Comparison of ENCODE assay signal across 13 mouse cellular contexts in genomic region chr3:34656153-34656552, GRCm38 (mm10). TPM values are rescaled to one million over a fixed set of nuclear protein-coding genes. Genes with fewer than 3 reads are reported as not detected.
DNase-seq lines count a peak whose midpoint lies in the region; ATAC-seq lines count a peak whose summit lies in the region.
"Had no signal": no experiment of that assay in that cellular context is flagged by ENCODE, and none has a peak within 500 bp of the region (broad histone marks: within the 10 kb centered on the region; RNA-seq: fewer than 3 reads in every experiment).

No protein-coding gene starts in this region.

- H3K9ac ChIP-seq in hindbrain, embryonic 15.5 days = peak overlapping the region; percentile 25; the same call in 1 of the 2 replicates
- peak overlapping the region; percentile 48; the same call in 1 of the 2 replicates for H3K9ac ChIP-seq in neural tube, embryonic 14.5 days (replicated peaks; ENCODE audit: low read depth, low read length)

- peaks cover 36% of the 10 kb centered on the region for H3K36me3 ChIP-seq in forebrain, embryonic 10.5 days (replicated peaks)
- no peaks in the 10 kb centered on the region for H3K36me3 ChIP-seq in hindbrain, embryonic 15.5 days
- no peaks in the 10 kb centered on the region for H3K36me3 ChIP-seq in neural tube, embryonic 14.5 days (ENCODE audit: control insufficient read depth, insufficient read depth, low read length)
- H3K36me3 ChIP-seq: heart, embryonic 10.5 days had no signal

- WGBS in forebrain, embryonic 10.5 days = 3% methylated on average over 3 of the region's 3 CpGs
- WGBS in hindbrain, embryonic 15.5 days = 10% methylated on average over 3 of the region's 3 CpGs
- WGBS in neural tube, embryonic 14.5 days = 4% methylated on average over 3 of the region's 3 CpGs

- intact Hi-C loops in left cerebral cortex, postnatal 4 days (cut with DNase I) = loop anchor here (5.0 kb wide), 1 partner anchor 686 kb away; no protein-coding TSS in a partner anchor

- peak overlapping the region; percentile 42 for H3K4me2 ChIP-seq in hindbrain, embryonic 15.5 days
- H3K4me2 ChIP-seq in neural tube, embryonic 14.5 days (ENCODE audit: low read depth, low read length) = peak overlapping the region; percentile 46
- H3K4me2 ChIP-seq: liver, embryonic 11.5 days had no signal

- peaks cover 60% of the 10 kb centered on the region for H3K4me1 ChIP-seq in forebrain, embryonic 10.5 days
- 0 out of 2 replicates have a peak, but pooled peaks cover under 1% of the 10 kb centered on the region for H3K4me1 ChIP-seq in hindbrain, embryonic 15.5 days (replicated peaks)
- H3K4me1 ChIP-seq in neural tube, embryonic 14.5 days (ENCODE audit: control insufficient read depth, insufficient read depth, low read length) = peaks cover 3% of the 10 kb centered on the region; the same call in 1 of the 2 replicates

- peak; percentile 24 for DNase-seq in embryo, embryonic 11 days
- no peak for DNase-seq in forebrain, embryonic 10.5 days (ENCODE audit: extremely low spot score, low spot score)
- no peak for DNase-seq in left cerebral cortex, postnatal 4 days
- no peak for DNase-seq in MN1 (ENCODE audit: low spot score)
- DNase-seq in urinary bladder, postnatal 25 days (ENCODE audit: low spot score) = no peak
- no peak for DNase-seq in spleen, postnatal 4 days (ENCODE audit: low spot score in 2 of 2)
- DNase-seq: kidney, adult 9 months had no signal

- H3K9me3 ChIP-seq in forebrain, embryonic 10.5 days = no peaks in the 10 kb centered on the region
- H3K9me3 ChIP-seq in hindbrain, embryonic 15.5 days = no peaks in the 10 kb centered on the region
- no peaks in the 10 kb centered on the region for H3K9me3 ChIP-seq in neural tube, embryonic 14.5 days (ENCODE audit: control insufficient read depth, low read length)
- H3K9me3 ChIP-seq: heart, embryonic 10.5 days had no signal

- peak overlapping the region; percentile 99 for H3K27ac ChIP-seq in forebrain, embryonic 10.5 days
- peak overlapping the region; percentile 87 for H3K27ac ChIP-seq in hindbrain, embryonic 15.5 days (replicated peaks)
- peak overlapping the region; percentile 46 for H3K27ac ChIP-seq in neural tube, embryonic 14.5 days (ENCODE audit: low read depth, low read length)
- H3K27ac ChIP-seq: heart, embryonic 10.5 days had no signal

- H3K4me3 ChIP-seq in forebrain, embryonic 10.5 days = peak overlapping the region; percentile 79
- peak overlapping the region; percentile 39 for H3K4me3 ChIP-seq in hindbrain, embryonic 15.5 days
- peak overlapping the region; percentile 30 for H3K4me3 ChIP-seq in neural tube, embryonic 14.5 days (ENCODE audit: low read depth, low read length)
- H3K4me3 ChIP-seq: heart, embryonic 10.5 days had no signal

- ATAC-seq in hindbrain, embryonic 15.5 days (ENCODE audit: low FRiP score, low read depth) = no peak
- no peak for ATAC-seq in neural tube, embryonic 14.5 days (ENCODE audit: low read depth)

- peaks cover 82% of the 10 kb centered on the region for H3K27me3 ChIP-seq in forebrain, embryonic 10.5 days (ENCODE audit: poor library complexity, severe bottlenecking)
- H3K27me3 ChIP-seq in hindbrain, embryonic 15.5 days = peaks cover 37% of the 10 kb centered on the region
- H3K27me3 ChIP-seq in neural tube, embryonic 14.5 days (ENCODE audit: control insufficient read depth, insufficient read depth, low read length) = peaks cover 26% of the 10 kb centered on the region

RNA-seq across cellular contexts. Expression of gene Sox2, which starts 5.9 kb away (rescaled TPM):
- polyA plus RNA-seq in forebrain, embryonic 10.5 days (2016; fragmentation: Nextera tagmentation; extraction: Ambion mirVana) = 29.2 and 29.3 TPM in 2 replicates
- 18.3 and 19.2 TPM in 2 replicates for polyA plus RNA-seq in hindbrain, embryonic 15.5 days (2015; fragmentation: Nextera tagmentation; extraction: Ambion mirVana)
- polyA plus RNA-seq in neural tube, embryonic 14.5 days (2014; fragmentation: Nextera tagmentation; extraction: Ambion mirVana) = 12.2 and 18.2 TPM in 2 replicates
- total RNA-seq in left cerebral cortex, postnatal 4 days (2021) = 10 to 100 TPM; 55.8 to 59.3 TPM
- total RNA-seq: common myeloid progenitor, adult 5-6 weeks; neutrophil, adult 5-6 weeks had no signal

Comparison
In these comparisons a context has a peak if more than half of its experiments do, and no peak if none do; other contexts are left out.
1. H3K27ac ChIP-seq: peak in every context shown above with its lines; median percentile 99 in forebrain, embryonic 10.5 days; 87 in hindbrain, embryonic 15.5 days; 46 in neural tube, embryonic 14.5 days.